In genomic region chr9:63673494-63673805, GRCm38 (mm10) we compare ENCODE assay signal across 18 mouse cellular contexts.
A peak's percentile ranks its signal among the peaks of the same experiment; 100 is the strongest.
DNase-seq lines count a peak whose midpoint lies in the region; ATAC-seq and TF ChIP-seq lines count a peak whose summit lies in the region.
"Had no signal": no experiment of that assay in that cellular context is flagged by ENCODE, and none has a peak within 500 bp of the region (broad histone marks: within the 10 kb centered on the region; RNA-seq: fewer than 3 reads in every experiment).

No protein-coding gene starts in this region.

- no peak for TF ChIP-seq EP300 in stomach, postnatal 0 days (optimal IDR thresholded peaks at IDR 0.05)

- 51% methylated on average over 3 of the region's 3 CpGs for WGBS in heart, embryonic 15.5 days
- 62% methylated on average over 3 of the region's 3 CpGs for WGBS in lung, embryonic 16.5 days
- 84% methylated on average over 3 of the region's 3 CpGs for WGBS in stomach, postnatal 0 days

- no peak for TF ChIP-seq CTCF in stomach, postnatal 0 days (IDR thresholded peaks at IDR 0.05; ENCODE audit: low read depth)

- ATAC-seq in heart, embryonic 15.5 days (replicated peaks; ENCODE audit: insufficient number of reproducible peaks, insufficient read depth, low FRiP score, low read depth), result no peak
- ATAC-seq in lung, embryonic 16.5 days (ENCODE audit: low read depth), result no peak
- no peak for ATAC-seq in stomach, postnatal 0 days (ENCODE audit: low FRiP score, low TSS enrichment)
- ATAC-seq: CD4-positive, CD25-positive, alpha-beta regulatory T cell, adult 4 months; intestine, embryonic 15.5 days had no signal

- peak; percentile 72 to 86 for DNase-seq in adrenal gland, adult (ENCODE audit: inconsistent age in 2 of 2, low spot score in 1 of 2)
- DNase-seq in adrenal gland, postnatal 14 days, result no peak
- no peak for DNase-seq in heart, adult 18-20 months
- no peak for DNase-seq in lung, postnatal 25 days (ENCODE audit: low spot score)
- no peak for DNase-seq in stomach, postnatal 0 days (ENCODE audit: low spot score)
- no peak for DNase-seq in cerebellum, adult 11-12 months
- DNase-seq: cerebellum, adult 9-10 months; right cerebral cortex, postnatal 25 days; thymus, postnatal 4 days had no signal

- no peak overlapping the region for H3K9ac ChIP-seq in heart, embryonic 15.5 days
- no peak overlapping the region for H3K9ac ChIP-seq in lung, embryonic 16.5 days (ENCODE audit: low read length)
- no peak overlapping the region for H3K9ac ChIP-seq in stomach, postnatal 0 days (ENCODE audit: low read length)
- H3K9ac ChIP-seq: hindbrain, embryonic 14.5 days; intestine, embryonic 15.5 days; liver, embryonic 15.5 days; neural tube, embryonic 12.5 days had no signal

- peak overlapping the region; percentile 55 for H3K27ac ChIP-seq in heart, embryonic 15.5 days
- H3K27ac ChIP-seq in lung, embryonic 16.5 days (ENCODE audit: low read length), result peak overlapping the region; percentile 12; the same call in 1 of the 2 replicates
- peak overlapping the region; percentile 61 for H3K27ac ChIP-seq in stomach, postnatal 0 days (replicated peaks)
- H3K27ac ChIP-seq: hindbrain, embryonic 14.5 days; intestine, embryonic 15.5 days; liver, embryonic 15.5 days; neural tube, embryonic 12.5 days had no signal

- H3K4me2 ChIP-seq in heart, embryonic 15.5 days, result no peak overlapping the region
- no peak overlapping the region for H3K4me2 ChIP-seq in lung, embryonic 16.5 days (ENCODE audit: low read depth, low read length)
- H3K4me2 ChIP-seq in stomach, postnatal 0 days (replicated peaks; ENCODE audit: low read depth), result no peak overlapping the region
- H3K4me2 ChIP-seq: hindbrain, embryonic 14.5 days; intestine, embryonic 15.5 days; liver, embryonic 15.5 days; midbrain, embryonic 11.5 days; neural tube, embryonic 12.5 days had no signal

- H3K36me3 ChIP-seq in heart, embryonic 15.5 days, result no peaks in the 10 kb centered on the region
- no peaks in the 10 kb centered on the region for H3K36me3 ChIP-seq in lung, embryonic 16.5 days (ENCODE audit: control insufficient read depth, insufficient read depth, low read length)
- H3K36me3 ChIP-seq in stomach, postnatal 0 days (ENCODE audit: control insufficient read depth, insufficient read depth, low read length), result no peaks in the 10 kb centered on the region
- H3K36me3 ChIP-seq: G1E; intestine, embryonic 15.5 days; neural tube, embryonic 12.5 days had no signal

- no peaks in the 10 kb centered on the region for H3K27me3 ChIP-seq in heart, embryonic 15.5 days
- no peaks in the 10 kb centered on the region for H3K27me3 ChIP-seq in lung, embryonic 16.5 days (ENCODE audit: control insufficient read depth, insufficient read depth, low read depth, low read length)
- no peaks in the 10 kb centered on the region for H3K27me3 ChIP-seq in stomach, postnatal 0 days (ENCODE audit: control insufficient read depth, insufficient read depth, low read length)
- H3K27me3 ChIP-seq: intestine, embryonic 15.5 days; liver, embryonic 15.5 days; neural tube, embryonic 12.5 days had no signal

- H3K4me1 ChIP-seq in heart, embryonic 15.5 days (replicated peaks), result peaks cover 48% of the 10 kb centered on the region
- peaks cover 27% of the 10 kb centered on the region for H3K4me1 ChIP-seq in lung, embryonic 16.5 days (replicated peaks; ENCODE audit: control insufficient read depth, insufficient read depth, low read length)
- peaks cover 5% of the 10 kb centered on the region; the same call in 1 of the 2 replicates for H3K4me1 ChIP-seq in stomach, postnatal 0 days (replicated peaks; ENCODE audit: control insufficient read depth, insufficient read depth)

- no peak overlapping the region for H3K4me3 ChIP-seq in heart, embryonic 15.5 days
- no peak overlapping the region for H3K4me3 ChIP-seq in lung, embryonic 16.5 days (ENCODE audit: low read length)
- H3K4me3 ChIP-seq in stomach, postnatal 0 days (ENCODE audit: low read depth, low read length), result no peak overlapping the region
- H3K4me3 ChIP-seq: intestine, embryonic 15.5 days; liver, embryonic 15.5 days; neural tube, embryonic 12.5 days had no signal

- H3K9me3 ChIP-seq in heart, embryonic 15.5 days (replicated peaks), result no peaks in the 10 kb centered on the region
- H3K9me3 ChIP-seq in lung, embryonic 16.5 days (ENCODE audit: control insufficient read depth, low read length), result no peaks in the 10 kb centered on the region
- H3K9me3 ChIP-seq in stomach, postnatal 0 days (ENCODE audit: control insufficient read depth, low read length), result no peaks in the 10 kb centered on the region
- H3K9me3 ChIP-seq: G1E; intestine, embryonic 15.5 days; liver, embryonic 15.5 days; neural tube, embryonic 12.5 days had no signal

Comparison
In these comparisons a context has a peak if more than half of its experiments do, and no peak if none do; other contexts are left out.
1. DNase-seq: peak in adrenal gland, adult (2 of 2); none in adrenal gland, postnatal 14 days (single experiment), heart, adult 18-20 months (0 of 2), lung, postnatal 25 days (single experiment), stomach, postnatal 0 days (single experiment) and cerebellum, adult 11-12 months (single experiment).
2. Peak in every context shown above with its lines, with median percentiles within 50 percentile points of each other: H3K27ac ChIP-seq.